Mouse (Mus musculus) small intestine, adult 2 months (tissue): Measurements from ENCODE around the gene AI467606. TPM values are rescaled to one million over a fixed set of nuclear protein-coding genes. Genes with fewer than 3 reads are reported as not detected.
"Not testable (repeated sequence)": the region's sequence is repeated elsewhere in the genome, so short reads cannot be mapped to it uniquely, and the experiment has no call there.

Source experiments
- H3K27ac ChIP-seq: fragments of 200-500 bp; 2 replicates; pipeline ENCODE4 v1.5.1; 2012; ENCODE audit warnings: low read depth, low read length, control low read depth, inconsistent platforms; ENCODE audit not compliant: insufficient read depth
- H3K27me3 ChIP-seq: fragments of 200-500 bp; 2 replicates; pipeline ENCODE4 v1.6.1; 2012; ENCODE audit warnings: mild to moderate bottlenecking, moderate library complexity, low read length, inconsistent platforms; ENCODE audit not compliant: control insufficient read depth, insufficient read depth
- H3K36me3 ChIP-seq: fragments of 200-500 bp; 2 replicates; pipeline ENCODE4 v1.6.1; 2012; ENCODE audit warnings: mild to moderate bottlenecking, low read length, control low read depth, inconsistent platforms; ENCODE audit not compliant: control insufficient read depth, insufficient read depth
- H3K4me1 ChIP-seq: fragments of 200-500 bp; 2 replicates; pipeline ENCODE4 v1.6.1; 2012; ENCODE audit warnings: low read length, inconsistent platforms, mixed read lengths; ENCODE audit not compliant: control insufficient read depth, insufficient read depth, insufficient read length
- H3K4me3 ChIP-seq: fragments of 200-500 bp; 2 replicates; pipeline ENCODE4 v1.5.1; 2012; ENCODE audit warnings: low read depth, mild to moderate bottlenecking, control low read depth, inconsistent platforms, low read length, moderate library complexity
- CTCF ChIP-seq: fragments of 200-500 bp; IDR thresholded peaks from 2 replicates; pipeline ENCODE4 v1.5.1; 2012; ENCODE audit warnings: low read depth, mild to moderate bottlenecking, control low read depth, inconsistent platforms, low read length, moderate library complexity, mixed read lengths; ENCODE audit not compliant: insufficient replicate concordance, insufficient read length; ENCODE audit errors: extremely low read depth
- POLR2A ChIP-seq: fragments of 200-500 bp; IDR thresholded peaks from 2 replicates; pipeline ENCODE4 v1.6.1; 2012; ENCODE audit warnings: low read depth, mild to moderate bottlenecking, control low read depth, inconsistent platforms, low read length, moderate library complexity
- WGBS: fragments of 180-500 bp; shearing (Covaris S2); methylation state at CpG from one replicate; pipeline ENCODE4 v1.1.7; 2018; 5-methylcytosine and 5-hydroxymethylcytosine counted together
- polyA plus RNA-seq: library from polyadenylated mRNA; depleted of rRNA; stranded (reverse); fragments of >200 nt; gene quantifications from 2 replicates; pipeline ENCODE4 v1.2.3, GENCODE M21; 2012

AI467606 gene
- polyA plus RNA-seq, 1 experiment = 22.7 TPM

DNA sequence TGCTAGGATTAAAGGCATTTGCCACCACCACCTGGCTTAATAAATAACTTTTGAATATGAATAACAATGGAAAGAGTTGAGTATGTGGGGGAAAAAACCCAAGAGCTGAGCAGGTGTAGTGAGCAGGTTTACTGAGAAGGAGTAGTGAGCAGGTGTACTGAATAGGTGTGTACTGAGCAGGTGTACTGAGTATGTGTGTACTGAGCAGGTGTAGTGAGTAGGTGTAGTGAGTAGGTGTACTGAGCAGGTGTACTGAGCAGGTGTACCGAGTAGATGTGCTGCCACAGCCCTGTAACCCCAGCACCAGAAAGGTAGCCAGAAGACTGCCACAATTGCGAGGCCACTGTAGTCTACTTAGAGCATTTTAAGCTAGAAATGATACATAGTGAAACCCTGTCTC, 6.4 kb upstream of the AI467606 start:
- Histone ChIP-seq H3K4me1 (peaks cover 10% of the 10 kb centered on the region), H3K27ac (no peak overlapping the region), H3K36me3 (no peaks in the 10 kb centered on the region), H3K4me3 (no peak overlapping the region), H3K27me3 (no peaks in the 10 kb centered on the region)
- TF ChIP-seq POLR2A = no peak
- TF ChIP-seq CTCF = no peak
- 45% methylated on average over 2 of the region's 2 CpGs for WGBS

DNA sequence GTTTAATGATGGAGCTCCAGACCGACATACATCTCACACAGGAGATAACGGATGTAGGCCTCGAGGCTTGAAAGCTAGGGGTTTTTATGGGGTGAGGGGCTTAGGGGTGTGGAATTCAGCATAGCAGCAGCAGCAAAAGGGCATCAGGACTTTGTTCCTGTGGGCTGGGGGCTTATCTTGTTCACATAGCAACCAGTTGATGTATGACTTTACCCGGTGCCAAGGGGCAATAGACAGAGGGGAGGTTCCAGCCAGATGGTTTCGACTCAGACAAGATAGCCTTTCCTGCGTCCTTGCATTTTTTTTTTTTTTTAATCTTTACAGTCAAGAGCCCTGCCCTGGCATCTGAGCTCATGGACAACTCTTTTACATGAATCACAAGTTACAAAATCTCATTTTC, 5.4 kb upstream of the AI467606 start:
- WGBS = 48% methylated on average over 6 of the region's 6 CpGs
- not testable (repeated sequence) for H3K27me3 ChIP-seq, H3K36me3 ChIP-seq, H3K27ac ChIP-seq, H3K4me3 ChIP-seq
- peaks cover 12% of the 10 kb centered on the region for H3K4me1 ChIP-seq

DNA sequence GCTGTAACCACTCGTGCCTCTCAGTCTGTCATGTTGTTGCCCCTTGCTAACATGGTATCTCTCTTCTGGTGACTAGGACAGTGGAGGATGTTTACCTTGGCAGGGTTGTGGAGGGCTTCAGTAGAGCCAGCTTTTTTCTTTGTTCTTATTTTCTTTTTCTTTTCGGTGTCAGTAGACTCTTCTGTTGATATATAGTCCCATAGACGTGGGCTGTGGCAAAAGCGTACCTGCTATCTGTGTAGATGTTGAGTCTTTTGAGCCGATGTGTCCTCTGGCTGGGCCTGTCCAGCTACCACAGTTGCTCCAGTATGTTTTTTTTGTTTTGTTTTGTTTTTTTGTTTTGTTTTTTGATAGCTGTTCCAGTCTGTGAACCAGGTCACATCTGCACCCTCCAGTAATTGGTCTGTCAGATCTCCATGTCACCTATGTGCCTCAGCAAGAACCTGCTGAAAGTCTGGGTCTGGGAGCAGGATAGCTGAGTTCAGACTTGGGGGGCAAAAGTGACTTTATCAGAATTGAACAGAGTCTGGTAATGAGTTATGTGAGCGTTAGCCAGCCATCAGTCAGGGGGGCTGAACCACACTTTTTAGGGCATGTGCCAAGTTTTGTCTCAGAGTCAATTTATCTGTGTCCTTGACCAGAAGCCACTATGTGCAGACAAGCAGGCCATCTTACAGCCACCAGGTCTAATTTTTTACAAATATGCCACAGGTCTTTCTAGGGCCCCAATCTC, 3.7 kb upstream of the AI467606 start, which contains the start of gene Zg16:
TSS of gene Zg16 (minus strand) at position 51 of the 733 bp plus-strand sequence.
- H3K27ac ChIP-seq, H3K27me3 ChIP-seq, H3K4me3 ChIP-seq, H3K36me3 ChIP-seq: not testable (repeated sequence)
- H3K4me1 ChIP-seq = peaks cover 22% of the 10 kb centered on the region
- whole genome bisulfite sequencing = 82% methylated on average over 6 of the region's 6 CpGs

DNA sequence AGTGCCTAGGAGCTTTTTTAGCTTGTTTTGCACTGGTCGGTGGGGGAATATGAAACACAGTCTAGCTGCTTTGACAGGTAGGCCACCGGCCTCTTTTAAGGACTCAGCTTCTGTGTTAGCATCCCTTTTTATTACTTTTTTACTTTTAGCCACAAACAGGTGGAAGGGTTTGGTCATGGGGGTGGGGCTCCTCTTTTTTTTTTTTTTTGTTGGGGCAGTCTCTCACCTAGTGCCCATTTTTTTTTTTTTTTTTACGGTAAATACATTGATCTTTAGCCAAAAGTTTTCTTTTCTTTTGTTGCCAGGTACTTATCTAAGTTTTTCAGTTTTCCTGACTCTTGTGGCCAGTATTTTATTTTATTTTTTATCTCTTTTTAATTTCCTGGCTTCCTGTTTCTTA, 3.1 kb upstream of the AI467606 start:
- WGBS = 63% methylated on average over 3 of the region's 3 CpGs
- TF ChIP-seq CTCF (no peak), POLR2A (no peak)
- Histone ChIP-seq H3K27ac (no peak overlapping the region), H3K27me3 (no peaks in the 10 kb centered on the region), H3K36me3 (no peaks in the 10 kb centered on the region), H3K4me3 (no peak overlapping the region), H3K4me1 (peaks cover 28% of the 10 kb centered on the region)

DNA sequence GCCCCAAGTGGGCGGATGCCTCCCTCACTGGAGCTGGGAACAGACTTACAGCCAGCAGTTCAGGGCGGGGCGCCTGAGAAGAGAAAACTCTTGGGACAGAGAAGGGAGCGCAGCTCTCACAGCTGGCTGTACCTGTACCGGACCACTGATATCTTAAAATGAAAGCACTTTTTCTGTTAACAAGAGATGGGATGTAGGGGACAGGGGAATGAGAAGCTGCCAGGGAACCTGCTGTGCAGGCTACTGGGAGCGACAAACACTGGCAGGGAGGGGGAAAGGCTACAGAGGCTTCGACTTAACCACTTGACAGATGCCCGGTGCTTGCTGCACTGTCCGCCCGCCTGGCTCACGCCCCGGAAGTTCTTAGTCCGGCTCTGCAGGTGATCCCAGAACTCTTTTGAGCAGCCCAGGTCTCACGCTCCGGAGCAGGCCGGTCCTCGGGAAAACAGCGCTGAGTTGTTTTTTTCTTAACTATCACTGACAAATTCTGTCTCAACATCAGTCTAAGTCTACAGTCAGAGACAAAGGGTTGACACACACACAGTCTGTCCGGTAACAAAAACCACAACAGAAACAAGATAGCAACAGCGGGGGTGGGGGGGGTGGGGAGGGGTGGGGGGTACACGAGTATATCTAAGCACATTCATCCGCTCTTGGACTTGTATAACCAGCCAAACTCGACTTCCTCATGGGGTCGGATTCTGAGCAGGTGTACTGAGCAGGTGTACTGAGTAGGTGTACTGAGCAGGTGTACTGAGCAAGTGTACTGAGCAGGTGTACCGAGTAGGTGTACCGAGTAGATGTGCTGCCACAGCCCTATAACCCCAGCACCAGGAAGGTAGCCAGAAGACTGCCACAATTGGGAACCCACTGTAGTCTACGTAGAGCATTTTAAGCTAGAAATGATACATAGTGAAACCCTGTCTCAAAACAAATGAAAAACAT, 2.0 kb upstream of the AI467606 start:
- TF ChIP-seq CTCF (no peak), POLR2A (no peak)
- no peaks in the 10 kb centered on the region for H3K36me3 ChIP-seq
- peak overlapping the region; percentile 49 for H3K4me3 ChIP-seq
- H3K4me1 ChIP-seq = peaks cover 28% of the 10 kb centered on the region
- H3K27ac ChIP-seq = peak overlapping the region; percentile 86
- 10% methylated on average over 27 of the region's 27 CpGs for WGBS
- H3K27me3 ChIP-seq = no peaks in the 10 kb centered on the region

DNA sequence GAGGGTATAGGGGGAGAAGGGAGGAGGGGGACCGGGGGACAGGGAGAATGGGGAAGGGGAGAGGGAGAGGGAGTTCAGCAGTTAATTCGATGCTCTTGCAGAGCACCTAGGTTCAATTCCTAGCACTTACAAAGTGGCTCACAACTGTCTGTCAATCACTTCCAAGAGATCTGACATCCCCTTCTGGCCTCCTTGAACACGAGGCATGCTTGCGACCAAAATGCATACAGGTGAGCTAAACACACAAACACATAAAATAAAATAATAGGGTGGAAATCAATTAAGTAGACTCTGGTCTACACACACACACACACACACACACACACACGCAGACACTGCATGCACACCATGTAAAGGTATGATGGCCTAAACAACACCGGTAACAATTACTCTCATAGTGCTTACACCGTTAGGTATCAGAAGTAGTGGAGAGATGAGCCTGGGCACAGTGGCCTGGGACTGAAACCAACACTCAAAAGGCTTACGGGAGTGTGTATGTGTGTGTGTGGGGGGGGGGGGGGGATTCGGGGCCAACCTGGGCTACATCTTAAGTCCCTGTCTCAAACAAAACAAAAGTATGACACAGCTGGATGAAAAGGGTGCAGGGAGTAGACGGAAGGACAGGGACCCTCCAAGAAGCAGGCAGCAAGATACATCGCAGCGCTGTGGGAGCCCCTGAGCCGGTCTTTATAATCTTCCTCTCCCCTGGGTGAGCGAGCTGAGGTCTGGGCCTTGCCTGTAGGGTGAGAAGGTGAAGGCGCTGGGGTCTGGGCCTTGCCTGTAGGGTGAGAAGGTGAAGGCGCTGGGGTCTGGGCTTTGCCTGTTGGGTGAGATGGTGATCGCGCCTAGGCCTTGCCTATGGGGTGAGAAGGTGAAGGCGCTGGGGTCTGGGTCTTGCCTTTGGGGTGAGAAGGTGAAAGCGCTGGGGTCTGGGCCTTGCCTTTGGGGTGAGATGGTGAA, 725 bp upstream of the AI467606 start:
- 85% methylated on average over 20 of the region's 20 CpGs for WGBS
- H3K27me3 ChIP-seq = no peaks in the 10 kb centered on the region
- H3K4me1 ChIP-seq = peaks cover 28% of the 10 kb centered on the region
- H3K27ac ChIP-seq = peak overlapping the region; percentile 89
- peak overlapping the region; percentile 45 for H3K4me3 ChIP-seq
- TF ChIP-seq CTCF (no peak), POLR2A (no peak)
- no peaks in the 10 kb centered on the region for H3K36me3 ChIP-seq
